Mouse (Mus musculus): Measurements from ENCODE around the gene Sptlc2. TPM values are rescaled to one million over a fixed set of nuclear protein-coding genes. Genes with fewer than 3 reads are reported as not detected.
"Not testable (repeated sequence)": the region's sequence is repeated elsewhere in the genome, so short reads cannot be mapped to it uniquely, and the experiment has no call there.

Gene Sptlc2
- polyA plus RNA-seq, 1 experiment = 10.4 TPM

- H3K27ac ChIP-seq (replicated peaks; ENCODE audit: low read depth, low read length) = no peak overlapping the region
- no peaks in the 10 kb centered on the region for H3K4me1 ChIP-seq (ENCODE audit: control insufficient read depth, insufficient read depth, insufficient read length, low read length)
- H3K4me3 ChIP-seq (ENCODE audit: insufficient read depth, low read depth, low read length) = no peak overlapping the region
These were observed 103.9 kb downstream of the Sptlc2 start for GRCm38 (mm10) chr12:87284268-87284667.

- Histone ChIP-seq H3K27ac (replicated peaks; ENCODE audit: low read depth, low read length) (no peak overlapping the region), H3K4me3 (ENCODE audit: insufficient read depth, low read depth, low read length) (no peak overlapping the region), H3K4me1 (ENCODE audit: control insufficient read depth, insufficient read depth, insufficient read length, low read length) (no peaks in the 10 kb centered on the region)
These were observed 104.4 kb downstream of the Sptlc2 start for GRCm38 (mm10) chr12:87283706-87284105.

GRCm38 (mm10) chr12:87282743-87283142 lies 105.4 kb downstream of the Sptlc2 start:
- H3K4me1 ChIP-seq (ENCODE audit: control insufficient read depth, insufficient read depth, insufficient read length, low read length) = no peaks in the 10 kb centered on the region
- no peak overlapping the region for H3K27ac ChIP-seq (replicated peaks; ENCODE audit: low read depth, low read length)
- no peak overlapping the region for H3K4me3 ChIP-seq (ENCODE audit: insufficient read depth, low read depth, low read length)

GRCm38 (mm10) chr12:87281766-87282165 lies 106.4 kb downstream of the Sptlc2 start:
- H3K4me1 ChIP-seq (ENCODE audit: control insufficient read depth, insufficient read depth, insufficient read length, low read length) = no peaks in the 10 kb centered on the region
- no peak overlapping the region for H3K4me3 ChIP-seq (ENCODE audit: insufficient read depth, low read depth, low read length)
- no peak overlapping the region for H3K27ac ChIP-seq (replicated peaks; ENCODE audit: low read depth, low read length)

GRCm38 (mm10) chr12:87279879-87280278 lies 108.3 kb downstream of the Sptlc2 start:
- H3K4me3 ChIP-seq (ENCODE audit: insufficient read depth, low read depth, low read length) = no peak overlapping the region
- H3K27ac ChIP-seq (replicated peaks; ENCODE audit: low read depth, low read length) = no peak overlapping the region
- H3K4me1 ChIP-seq (ENCODE audit: control insufficient read depth, insufficient read depth, insufficient read length, low read length) = no peaks in the 10 kb centered on the region

- Histone ChIP-seq H3K4me1 (ENCODE audit: control insufficient read depth, insufficient read depth, insufficient read length, low read length) (no peaks in the 10 kb centered on the region), H3K4me3 (ENCODE audit: insufficient read depth, low read depth, low read length) (no peak overlapping the region), H3K27ac (replicated peaks; ENCODE audit: low read depth, low read length) (no peak overlapping the region)
These were observed 108.8 kb downstream of the Sptlc2 start for GRCm38 (mm10) chr12:87279350-87279749.

GRCm38 (mm10) chr12:87278118-87278730 lies 109.9 kb downstream of the Sptlc2 start:
- Histone ChIP-seq H3K4me3 (ENCODE audit: insufficient read depth, low read depth, low read length) (no peak overlapping the region), H3K27ac (replicated peaks; ENCODE audit: low read depth, low read length) (no peak overlapping the region), H3K4me1 (ENCODE audit: control insufficient read depth, insufficient read depth, insufficient read length, low read length) (no peaks in the 10 kb centered on the region)

- H3K4me3 ChIP-seq (ENCODE audit: insufficient read depth, low read depth, low read length); H3K27ac ChIP-seq (replicated peaks; ENCODE audit: low read depth, low read length); H3K4me1 ChIP-seq (ENCODE audit: control insufficient read depth, insufficient read depth, insufficient read length, low read length): not testable (repeated sequence)
These were observed 110.9 kb downstream of the Sptlc2 start for GRCm38 (mm10) chr12:87277251-87277650.

GRCm38 (mm10) chr12:87274853-87275831 lies 113.0 kb downstream of the Sptlc2 start:
- H3K27ac ChIP-seq (replicated peaks; ENCODE audit: low read depth, low read length) = no peak overlapping the region
- H3K4me3 ChIP-seq (ENCODE audit: insufficient read depth, low read depth, low read length) = no peak overlapping the region
- H3K4me1 ChIP-seq (ENCODE audit: control insufficient read depth, insufficient read depth, insufficient read length, low read length) = no peaks in the 10 kb centered on the region

GRCm38 (mm10) chr12:87267682-87268081 lies 120.5 kb downstream of the Sptlc2 start:
- Histone ChIP-seq H3K27ac (replicated peaks; ENCODE audit: low read depth, low read length) (no peak overlapping the region), H3K4me3 (ENCODE audit: insufficient read depth, low read depth, low read length) (0 out of 2 replicates have a peak overlapping the region, but pooled peaks have one; percentile 2), H3K4me1 (ENCODE audit: control insufficient read depth, insufficient read depth, insufficient read length, low read length) (no peaks in the 10 kb centered on the region; the same call in 1 of the 2 replicates)

GRCm38 (mm10) chr12:87266827-87267603 lies 121.1 kb downstream of the Sptlc2 start:
- Histone ChIP-seq H3K4me1 (ENCODE audit: control insufficient read depth, insufficient read depth, insufficient read length, low read length) (no peaks in the 10 kb centered on the region; the same call in 1 of the 2 replicates), H3K4me3 (ENCODE audit: insufficient read depth, low read depth, low read length) (peak overlapping the region; percentile 83), H3K27ac (replicated peaks; ENCODE audit: low read depth, low read length) (peak overlapping the region; percentile 98)

- Histone ChIP-seq H3K27ac (replicated peaks; ENCODE audit: low read depth, low read length) (peak within 1 kb of the TSS; percentile 98), H3K4me3 (ENCODE audit: insufficient read depth, low read depth, low read length) (peak within 1 kb of the TSS; percentile 89), H3K4me1 (ENCODE audit: control insufficient read depth, insufficient read depth, insufficient read length, low read length) (no peaks in the 10 kb centered on the region; the same call in 1 of the 2 replicates)
These were observed 121.9 kb downstream of the Sptlc2 start, which contains the start of the genes Vipas39 and Ahsa1 for GRCm38 (mm10) chr12:87266108-87266826. TSS of gene Vipas39 (minus strand) at chr12:87266256. TSS of gene Ahsa1 (plus strand) at chr12:87266479.

- Histone ChIP-seq H3K4me3 (ENCODE audit: insufficient read depth, low read depth, low read length) (peak overlapping the region; percentile 89), H3K27ac (replicated peaks; ENCODE audit: low read depth, low read length) (peak overlapping the region; percentile 89), H3K4me1 (ENCODE audit: control insufficient read depth, insufficient read depth, insufficient read length, low read length) (no peaks in the 10 kb centered on the region; the same call in 1 of the 2 replicates)
These were observed 122.7 kb downstream of the Sptlc2 start for GRCm38 (mm10) chr12:87265444-87265843.

GRCm38 (mm10) chr12:87260562-87260961 lies 127.6 kb downstream of the Sptlc2 start:
- H3K4me3 ChIP-seq (ENCODE audit: insufficient read depth, low read depth, low read length) = no peak overlapping the region
- no peak overlapping the region for H3K27ac ChIP-seq (replicated peaks; ENCODE audit: low read depth, low read length)

More at GRCm38 (mm10) chr12:87260562-87260961, 127.6 kb downstream of the Sptlc2 start:
- no peaks in the 10 kb centered on the region for H3K4me1 ChIP-seq (ENCODE audit: control insufficient read depth, insufficient read depth, insufficient read length, low read length)
